Mouse (Mus musculus) forebrain, embryonic 13.5 days (tissue): ENCODE data around the gene Aqr. TPM values are rescaled to one million over a fixed set of nuclear protein-coding genes. Genes with fewer than 3 reads are reported as not detected.

Experiments used
- ATAC-seq: fragments of 200-750 bp; cut with Nextera tagmentation; 2 replicates; pipeline ENCODE4 v1.8.0; 2017
- H3K27ac ChIP-seq: fragments of 300-500 bp; sonication (generic); 2 replicates; pipeline ENCODE4 v1.5.1; 2015; ENCODE audit warnings: inconsistent platforms, mild to moderate bottlenecking, moderate library complexity
- H3K27me3 ChIP-seq: fragments of 300-500 bp; sonication (generic); 2 replicates; pipeline ENCODE4 v1.6.1; 2015; ENCODE audit warnings: mild to moderate bottlenecking, inconsistent platforms
- H3K36me3 ChIP-seq: fragments of 300-500 bp; sonication (generic); 2 replicates; pipeline ENCODE4 v1.6.1; 2015; ENCODE audit warnings: mild to moderate bottlenecking, inconsistent platforms; ENCODE audit not compliant: poor library complexity, severe bottlenecking
- H3K4me1 ChIP-seq: fragments of 300-500 bp; sonication (generic); 2 replicates; pipeline ENCODE4 v1.6.1; 2015; ENCODE audit warnings: inconsistent platforms
- H3K4me2 ChIP-seq: fragments of 300-500 bp; sonication (generic); 2 replicates; pipeline ENCODE4 v1.6.1; 2015; ENCODE audit warnings: inconsistent platforms, mild to moderate bottlenecking, moderate library complexity
- H3K4me3 ChIP-seq: fragments of 300-500 bp; sonication (generic); 2 replicates; pipeline ENCODE4 v1.5.1; 2015; ENCODE audit warnings: mild to moderate bottlenecking, inconsistent platforms
- H3K9ac ChIP-seq: fragments of 300-500 bp; sonication (generic); 2 replicates; pipeline ENCODE4 v1.6.1; 2015; ENCODE audit warnings: mild to moderate bottlenecking, inconsistent platforms
- H3K9me3 ChIP-seq: fragments of 300-500 bp; sonication (generic); replicated peaks from 2 replicates; pipeline ENCODE4 v1.6.1; 2016; ENCODE audit warnings: inconsistent platforms
- whole genome bisulfite sequencing: fragments of 180-500 bp; shearing (Covaris S2); methylation state at CpG from one replicate; pipeline ENCODE4 v1.1.7; 2015; 5-methylcytosine and 5-hydroxymethylcytosine counted together
- polyA plus RNA-seq: library from polyadenylated mRNA; unstranded; fragments of >200 nt; fragmentation: Nextera tagmentation; extraction: Ambion mirVana; gene quantifications from 2 replicates; pipeline ENCODE4 v1.2.1, GENCODE M21; 2015

Aqr gene
- polyA plus RNA-seq, 1 experiment from 2014 or later = 52.1 TPM

- H3K4me3 ChIP-seq = no peak overlapping the region
- ATAC-seq = no peak
- H3K4me1 ChIP-seq = no peaks in the 10 kb centered on the region
- no peak overlapping the region for H3K9ac ChIP-seq
- peaks cover 68% of the 10 kb centered on the region for H3K36me3 ChIP-seq
- no peak overlapping the region for H3K27ac ChIP-seq
- no peaks in the 10 kb centered on the region for H3K27me3 ChIP-seq
- H3K9me3 ChIP-seq = no peaks in the 10 kb centered on the region
- H3K4me2 ChIP-seq = no peak overlapping the region
- 95% methylated on average over 4 of the region's 4 CpGs for WGBS
Measured at GRCm38 (mm10) chr2:114123304-114123703, 63.5 kb downstream of the Aqr start.

GRCm38 (mm10) chr2:114119451-114119850 lies 67.4 kb downstream of the Aqr start:
- H3K36me3 ChIP-seq = peaks cover 71% of the 10 kb centered on the region
- H3K27ac ChIP-seq = no peak overlapping the region

GRCm38 (mm10) chr2:114117665-114118064 lies 69.2 kb downstream of the Aqr start:
- Histone ChIP-seq H3K27ac (no peak overlapping the region), H3K36me3 (peaks cover 74% of the 10 kb centered on the region), H3K4me3 (no peak overlapping the region), H3K27me3 (no peaks in the 10 kb centered on the region), H3K4me2 (no peak overlapping the region), H3K9ac (no peak overlapping the region), H3K9me3 (no peaks in the 10 kb centered on the region), H3K4me1 (no peaks in the 10 kb centered on the region)
- 94% methylated on average over 3 of the region's 3 CpGs for WGBS
- no peak for ATAC-seq

More at GRCm38 (mm10) chr2:114119451-114119850, 67.4 kb downstream of the Aqr start:
- ATAC-seq = no peak
- Histone ChIP-seq H3K4me3 (no peak overlapping the region), H3K9ac (no peak overlapping the region), H3K27me3 (no peaks in the 10 kb centered on the region), H3K4me1 (no peaks in the 10 kb centered on the region), H3K9me3 (no peaks in the 10 kb centered on the region), H3K4me2 (no peak overlapping the region)
- WGBS = 80% methylated on average over 7 of the region's 7 CpGs

- H3K27me3 ChIP-seq = no peaks in the 10 kb centered on the region
- no peaks in the 10 kb centered on the region for H3K9me3 ChIP-seq
- no peak overlapping the region for H3K27ac ChIP-seq
- peaks cover 74% of the 10 kb centered on the region for H3K36me3 ChIP-seq
- no peak overlapping the region for H3K9ac ChIP-seq
- H3K4me3 ChIP-seq = no peak overlapping the region
- ATAC-seq = no peak
- 94% methylated on average over 3 of the region's 3 CpGs for WGBS
- H3K4me1 ChIP-seq = no peaks in the 10 kb centered on the region
- H3K4me2 ChIP-seq = no peak overlapping the region
Measured at GRCm38 (mm10) chr2:114117235-114117634, 69.6 kb downstream of the Aqr start.

GRCm38 (mm10) chr2:114115563-114115962 lies 71.3 kb downstream of the Aqr start:
- Histone ChIP-seq H3K4me2 (no peak overlapping the region), H3K9ac (no peak overlapping the region), H3K9me3 (no peaks in the 10 kb centered on the region), H3K4me1 (no peaks in the 10 kb centered on the region), H3K36me3 (peaks cover 61% of the 10 kb centered on the region), H3K27me3 (no peaks in the 10 kb centered on the region), H3K4me3 (no peak overlapping the region), H3K27ac (no peak overlapping the region)
- ATAC-seq = no peak
- WGBS = 97% methylated on average over 4 of the region's 4 CpGs

GRCm38 (mm10) chr2:114107288-114108278 lies 79.2 kb downstream of the Aqr start:
- no peak overlapping the region for H3K9ac ChIP-seq
- ATAC-seq = no peak
- no peak overlapping the region for H3K4me3 ChIP-seq
- no peaks in the 10 kb centered on the region for H3K4me1 ChIP-seq
- H3K27ac ChIP-seq = no peak overlapping the region
- peaks cover 77% of the 10 kb centered on the region for H3K36me3 ChIP-seq
- no peaks in the 10 kb centered on the region for H3K27me3 ChIP-seq
- H3K4me2 ChIP-seq = no peak overlapping the region
- WGBS = 46% methylated on average over 23 of the region's 23 CpGs
- H3K9me3 ChIP-seq = no peaks in the 10 kb centered on the region

- no peak overlapping the region for H3K9ac ChIP-seq
- H3K36me3 ChIP-seq = peaks cover 84% of the 10 kb centered on the region
- no peaks in the 10 kb centered on the region for H3K4me1 ChIP-seq
- no peak overlapping the region for H3K27ac ChIP-seq
- H3K27me3 ChIP-seq = no peaks in the 10 kb centered on the region
- 96% methylated on average over 8 of the region's 8 CpGs for WGBS
- no peak for ATAC-seq
- H3K4me2 ChIP-seq = no peak overlapping the region
- no peaks in the 10 kb centered on the region for H3K9me3 ChIP-seq
- no peak overlapping the region for H3K4me3 ChIP-seq
Measured at GRCm38 (mm10) chr2:114106383-114106782, 80.4 kb downstream of the Aqr start.

GRCm38 (mm10) chr2:114102471-114102870 lies 84.4 kb downstream of the Aqr start:
- H3K4me1 ChIP-seq = no peaks in the 10 kb centered on the region
- no peak overlapping the region for H3K4me2 ChIP-seq
- H3K4me3 ChIP-seq = no peak overlapping the region
- no peak overlapping the region for H3K9ac ChIP-seq
- H3K9me3 ChIP-seq = no peaks in the 10 kb centered on the region
- WGBS = 88% methylated on average over 3 of the region's 3 CpGs
- H3K27ac ChIP-seq = no peak overlapping the region
- ATAC-seq = no peak
- H3K27me3 ChIP-seq = no peaks in the 10 kb centered on the region
- peaks cover 78% of the 10 kb centered on the region for H3K36me3 ChIP-seq

- H3K27ac ChIP-seq = no peak overlapping the region
- no peaks in the 10 kb centered on the region for H3K9me3 ChIP-seq
- no peaks in the 10 kb centered on the region for H3K4me1 ChIP-seq
- H3K36me3 ChIP-seq = peaks cover 66% of the 10 kb centered on the region
- no peak overlapping the region for H3K4me2 ChIP-seq
- WGBS = 96% methylated on average over 9 of the region's 9 CpGs
- no peak overlapping the region for H3K4me3 ChIP-seq
- no peaks in the 10 kb centered on the region for H3K27me3 ChIP-seq
- no peak for ATAC-seq
- no peak overlapping the region for H3K9ac ChIP-seq
Measured at GRCm38 (mm10) chr2:114100834-114101233, 86.0 kb downstream of the Aqr start.

GRCm38 (mm10) chr2:114099816-114100215 lies 87.0 kb downstream of the Aqr start:
- ATAC-seq = no peak
- WGBS = 83% methylated on average over 3 of the region's 3 CpGs
- H3K36me3 ChIP-seq = peaks cover 56% of the 10 kb centered on the region
- H3K9ac ChIP-seq = no peak overlapping the region
- H3K4me3 ChIP-seq = no peak overlapping the region
- no peaks in the 10 kb centered on the region for H3K4me1 ChIP-seq
- H3K9me3 ChIP-seq = no peaks in the 10 kb centered on the region
- no peak overlapping the region for H3K27ac ChIP-seq
- H3K27me3 ChIP-seq = no peaks in the 10 kb centered on the region
- no peak overlapping the region for H3K4me2 ChIP-seq

GRCm38 (mm10) chr2:114099109-114099508 lies 87.7 kb downstream of the Aqr start:
- no peak overlapping the region for H3K27ac ChIP-seq
- peaks cover 49% of the 10 kb centered on the region for H3K36me3 ChIP-seq
- WGBS = 97% methylated on average over 5 of the region's 5 CpGs
- no peak for ATAC-seq
- no peak overlapping the region for H3K9ac ChIP-seq
- H3K4me1 ChIP-seq = no peaks in the 10 kb centered on the region
- H3K9me3 ChIP-seq = no peaks in the 10 kb centered on the region
- H3K4me3 ChIP-seq = no peak overlapping the region
- H3K27me3 ChIP-seq = no peaks in the 10 kb centered on the region
- no peak overlapping the region for H3K4me2 ChIP-seq

GRCm38 (mm10) chr2:114097627-114098026 lies 89.2 kb downstream of the Aqr start:
- H3K9ac ChIP-seq = no peak overlapping the region
- peaks cover 37% of the 10 kb centered on the region for H3K36me3 ChIP-seq
- no peaks in the 10 kb centered on the region for H3K27me3 ChIP-seq
- no peak overlapping the region for H3K4me2 ChIP-seq
- no peak for ATAC-seq
- H3K9me3 ChIP-seq = no peaks in the 10 kb centered on the region
- H3K4me3 ChIP-seq = no peak overlapping the region
- no peaks in the 10 kb centered on the region for H3K4me1 ChIP-seq
- WGBS = 98% methylated on average over 4 of the region's 4 CpGs
- no peak overlapping the region for H3K27ac ChIP-seq
